Mouse (Mus musculus): ENCODE measurements around the gene Enoph1. TPM values are rescaled to one million over a fixed set of nuclear protein-coding genes. Genes with fewer than 3 reads are reported as not detected.
A peak's percentile ranks its signal among the peaks of the same experiment; 100 is the strongest.

Gene Enoph1
- total RNA-seq, 2 experiments from 2014 or later: 51.9 to 55.3 TPM

- no peak for DNase-seq (ENCODE audit: low spot score in 2 of 2)
These were observed 31.8 kb downstream of the Enoph1 start for GRCm38 (mm10) chr5:100071541-100071940.

GRCm38 (mm10) chr5:100072557-100072956 is 32.8 kb downstream of the Enoph1 start:
- DNase-seq (ENCODE audit: low spot score in 2 of 2): no peak

GRCm38 (mm10) chr5:100074571-100074970 is 34.8 kb downstream of the Enoph1 start:
- peak in 1 of 2 experiments; percentile 61 for DNase-seq (ENCODE audit: low spot score in 2 of 2)

- DNase-seq (ENCODE audit: low spot score in 2 of 2): no peak
These were observed 39.5 kb downstream of the Enoph1 start for GRCm38 (mm10) chr5:100079040-100079930.

GRCm38 (mm10) chr5:100079931-100080275 is 40.1 kb downstream of the Enoph1 start:
- DNase-seq (ENCODE audit: low spot score in 2 of 2): no peak

GRCm38 (mm10) chr5:100082006-100082405 is 42.2 kb downstream of the Enoph1 start:
- DNase-seq (ENCODE audit: low spot score in 2 of 2): no peak

GRCm38 (mm10) chr5:100083953-100084562 is 44.3 kb downstream of the Enoph1 start:
- peak; percentile 40 to 69 for DNase-seq (ENCODE audit: low spot score in 2 of 2)

GRCm38 (mm10) chr5:100085097-100085496 is 45.3 kb downstream of the Enoph1 start:
- no peak for DNase-seq (ENCODE audit: low spot score in 2 of 2)

- DNase-seq (ENCODE audit: low spot score in 2 of 2): no peak
These were observed 50.9 kb downstream of the Enoph1 start for GRCm38 (mm10) chr5:100090515-100091262.

- no peak for DNase-seq (ENCODE audit: low spot score in 2 of 2)
These were observed 51.4 kb downstream of the Enoph1 start for GRCm38 (mm10) chr5:100091263-100091594.

- no peak for DNase-seq (ENCODE audit: low spot score in 2 of 2)
These were observed 51.8 kb downstream of the Enoph1 start for GRCm38 (mm10) chr5:100091602-100092001.

GRCm38 (mm10) chr5:100096955-100097354 is 57.2 kb downstream of the Enoph1 start:
- no peak for DNase-seq (ENCODE audit: low spot score in 2 of 2)

GRCm38 (mm10) chr5:100097967-100098366 is 58.2 kb downstream of the Enoph1 start:
- no peak for DNase-seq (ENCODE audit: low spot score in 2 of 2)

GRCm38 (mm10) chr5:100102395-100102794 is 62.6 kb downstream of the Enoph1 start:
- no peak for DNase-seq (ENCODE audit: low spot score in 2 of 2)

GRCm38 (mm10) chr5:100108866-100109265 is 69.1 kb downstream of the Enoph1 start:
- peak; percentile 85 to 93 for DNase-seq (ENCODE audit: low spot score in 2 of 2)

GRCm38 (mm10) chr5:100109543-100110282 is 69.9 kb downstream of the Enoph1 start:
- peak in 1 of 2 experiments; percentile 62 for DNase-seq (ENCODE audit: low spot score in 2 of 2)

- no peak for DNase-seq (ENCODE audit: low spot score in 2 of 2)
These were observed 70.8 kb downstream of the Enoph1 start for GRCm38 (mm10) chr5:100110581-100110980.

GRCm38 (mm10) chr5:100113403-100113802 is 73.6 kb downstream of the Enoph1 start:
- DNase-seq (ENCODE audit: low spot score in 2 of 2): peak; percentile 50 to 73

Measured in layer of hippocampus, adult 18-20 months (tissue).